Mouse (Mus musculus): ENCODE data around the gene Pabpc1l. TPM values are rescaled to one million over a fixed set of nuclear protein-coding genes. Genes with fewer than 3 reads are reported as not detected.

Pabpc1l gene
- total and polyA plus RNA-seq, 3 experiments = 0.47 to 0.96 (median 0.76) TPM

GRCm38 (mm10) chr2:164098603-164099250 lies 73.5 kb downstream of the Pabpc1l start:
- DNase-seq (ENCODE audit: extremely low read depth) = no peak
- no peak overlapping the region for H3K4me2 ChIP-seq (ENCODE audit: insufficient read depth, low read depth, poor library complexity, severe bottlenecking)
- H3K4me3 ChIP-seq (replicated peaks in 1 of 3; ENCODE audit: low read depth in 2 of 3, low read length in 2 of 3, poor library complexity in 1 of 3) = no peak overlapping the region
- no peak overlapping the region for H3K27ac ChIP-seq (ENCODE audit: insufficient read depth, low read depth)
- dilution Hi-C loops (cut with MboI; ENCODE audit: extremely low pct_ligation_motif_present, extremely low pct_unique_long_range_greater_than_20kb, low sequenced_read_pairs) (no loop called here), in situ Hi-C loops (cut with MboI; ENCODE audit: low pct_ligation_motif_present, low pct_unique_long_range_greater_than_20kb, low sequenced_read_pairs) (no loop called here)
- no peaks in the 10 kb centered on the region for H3K9me3 ChIP-seq (replicated peaks; ENCODE audit: low read length)
- no peak overlapping the region for H3K9ac ChIP-seq (ENCODE audit: insufficient read depth, low read depth)
- H3K4me1 ChIP-seq (ENCODE audit: control insufficient read depth in 1 of 2, insufficient read depth in 2 of 2) = no peaks in the 10 kb centered on the region
- no peaks in the 10 kb centered on the region for H3K27me3 ChIP-seq (replicated peaks)
- peaks cover 64 to 85% of the 10 kb centered on the region in 2 experiments for H3K36me3 ChIP-seq (replicated peaks in 1 of 2; ENCODE audit: control insufficient read depth in 1 of 2, insufficient read depth in 1 of 2, low read length in 1 of 2)
- peaks cover 22% of the 10 kb centered on the region for H3K79me2 ChIP-seq (replicated peaks; ENCODE audit: control insufficient read depth, extremely low read depth, insufficient read depth, poor library complexity, severe bottlenecking)
- TF ChIP-seq CHD1 (IDR thresholded peaks at IDR 0.05; ENCODE audit: low read depth, low read length) = no peak
- TF ChIP-seq BHLHE40 (IDR thresholded peaks at IDR 0.05; ENCODE audit: low read depth, low read length) = no peak
- TF ChIP-seq TBP (conservative IDR thresholded peaks at IDR 0.05; ENCODE audit: low read depth, low read length) = no peak
- no peak for TF ChIP-seq ZNF384 (IDR thresholded peaks at IDR 0.05; ENCODE audit: low read depth, low read length)
- no peak for TF ChIP-seq KAT2A (IDR thresholded peaks at IDR 0.05; ENCODE audit: insufficient replicate concordance, low read length)
- no peak for TF ChIP-seq MAZ (IDR thresholded peaks at IDR 0.05; ENCODE audit: low read depth, low read length)
- no peak for TF ChIP-seq POLR2A (IDR thresholded peaks at IDR 0.05; ENCODE audit: low read depth, low read length)
- TF ChIP-seq ZC3H11A (IDR thresholded peaks at IDR 0.05; ENCODE audit: low read depth, low read length) = no peak
- no peak for TF ChIP-seq USF2 (conservative IDR thresholded peaks at IDR 0.05; ENCODE audit: low read depth, low read length)
- TF ChIP-seq UBTF (IDR thresholded peaks at IDR 0.05; ENCODE audit: low read depth, low read length) = no peak
- TF ChIP-seq EP300 (IDR thresholded peaks at IDR 0.05; ENCODE audit: low read length) = no peak
- no peak for TF ChIP-seq MXI1 (IDR thresholded peaks at IDR 0.05; ENCODE audit: low read depth, low read length)
- no peak for TF ChIP-seq MAX (IDR thresholded peaks at IDR 0.05; ENCODE audit: low read length)
- TF ChIP-seq HCFC1 (IDR thresholded peaks at IDR 0.05; ENCODE audit: low read depth, low read length) = no peak

Other genes starting within 250 kb of the Pabpc1l start
- gene Ccn5, start 204.6 kb upstream of the Pabpc1l start, total RNA-seq (2012; rRNA removed) = 0.13 TPM in 1 of 2 replicates, not detected in the other
- not detected in 2 replicates for gene Ccn5, start 204.6 kb upstream of the Pabpc1l start, total RNA-seq (2014; rRNA removed)
- not detected in 2 replicates for gene Ccn5, start 204.6 kb upstream of the Pabpc1l start, polyA plus RNA-seq (2012; ENCODE audit: insufficient read length, low read depth)
- gene Kcnk15, start 171.8 kb upstream of the Pabpc1l start, total RNA-seq (2012; rRNA removed) = not detected in 2 replicates
- gene Kcnk15, start 171.8 kb upstream of the Pabpc1l start, total RNA-seq (2014; rRNA removed) = not detected in 2 replicates
- gene Kcnk15, start 171.8 kb upstream of the Pabpc1l start, polyA plus RNA-seq (2012; ENCODE audit: insufficient read length, low read depth) = not detected in 2 replicates
- not detected in 2 replicates for gene Rims4, start 106.8 kb upstream of the Pabpc1l start, total RNA-seq (2012; rRNA removed)
- gene Rims4, start 106.8 kb upstream of the Pabpc1l start, total RNA-seq (2014; rRNA removed) = not detected in 2 replicates
- not detected in 2 replicates for gene Rims4, start 106.8 kb upstream of the Pabpc1l start, polyA plus RNA-seq (2012; ENCODE audit: insufficient read length, low read depth)
- gene Ywhab, start 30.5 kb upstream of the Pabpc1l start, total RNA-seq (2012; rRNA removed) = 41.6 and 51.7 TPM in 2 replicates
- gene Ywhab, start 30.5 kb upstream of the Pabpc1l start, total RNA-seq (2014; rRNA removed) = 57.1 and 59.8 TPM in 2 replicates
- 157 and 159 TPM in 2 replicates for gene Ywhab, start 30.5 kb upstream of the Pabpc1l start, polyA plus RNA-seq (2012; ENCODE audit: insufficient read length, low read depth)
- 53.1 and 64.4 TPM in 2 replicates for gene Stk4, start 44.9 kb downstream of the Pabpc1l start, total RNA-seq (2012; rRNA removed)
- 50.9 and 51.4 TPM in 2 replicates for gene Stk4, start 44.9 kb downstream of the Pabpc1l start, total RNA-seq (2014; rRNA removed)
- 77.5 and 78.3 TPM in 2 replicates for gene Stk4, start 44.9 kb downstream of the Pabpc1l start, polyA plus RNA-seq (2012; ENCODE audit: insufficient read length, low read depth)
- 26.8 and 30.0 TPM in 2 replicates for gene Tomm34, start 45.7 kb downstream of the Pabpc1l start, total RNA-seq (2012; rRNA removed)
- 25.6 and 26.5 TPM in 2 replicates for gene Tomm34, start 45.7 kb downstream of the Pabpc1l start, total RNA-seq (2014; rRNA removed)
- 38.3 and 40.7 TPM in 2 replicates for gene Tomm34, start 45.7 kb downstream of the Pabpc1l start, polyA plus RNA-seq (2012; ENCODE audit: insufficient read length, low read depth)
- 0.34 and 0.42 TPM in 2 replicates for gene Kcns1, start 145.7 kb downstream of the Pabpc1l start, total RNA-seq (2012; rRNA removed)
- gene Kcns1, start 145.7 kb downstream of the Pabpc1l start, total RNA-seq (2014; rRNA removed) = not detected in 2 replicates
- gene Kcns1, start 145.7 kb downstream of the Pabpc1l start, polyA plus RNA-seq (2012; ENCODE audit: insufficient read length, low read depth) = 0.11 TPM in 1 of 2 replicates, not detected in the other
- not detected in 2 replicates for gene Wfdc5, start 157.3 kb downstream of the Pabpc1l start, total RNA-seq (2012; rRNA removed)
- gene Wfdc5, start 157.3 kb downstream of the Pabpc1l start, total RNA-seq (2014; rRNA removed) = not detected in 2 replicates
- not detected in 2 replicates for gene Wfdc5, start 157.3 kb downstream of the Pabpc1l start, polyA plus RNA-seq (2012; ENCODE audit: insufficient read length, low read depth)
- gene Wfdc12, start 165.2 kb downstream of the Pabpc1l start, total RNA-seq (2012; rRNA removed) = not detected in 2 replicates
- gene Wfdc12, start 165.2 kb downstream of the Pabpc1l start, total RNA-seq (2014; rRNA removed) = not detected in 2 replicates
- not detected in 2 replicates for gene Wfdc12, start 165.2 kb downstream of the Pabpc1l start, polyA plus RNA-seq (2012; ENCODE audit: insufficient read length, low read depth)
- gene Wfdc15a, start 174.7 kb downstream of the Pabpc1l start, total RNA-seq (2012; rRNA removed) = not detected in 2 replicates
- gene Wfdc15a, start 174.7 kb downstream of the Pabpc1l start, total RNA-seq (2014; rRNA removed) = not detected in 2 replicates
- gene Wfdc15a, start 174.7 kb downstream of the Pabpc1l start, polyA plus RNA-seq (2012; ENCODE audit: insufficient read length, low read depth) = not detected in 2 replicates
- gene Wfdc15b, start 196.2 kb downstream of the Pabpc1l start, total RNA-seq (2012; rRNA removed) = not detected in 2 replicates
- not detected in 2 replicates for gene Wfdc15b, start 196.2 kb downstream of the Pabpc1l start, total RNA-seq (2014; rRNA removed)
- not detected in 2 replicates for gene Wfdc15b, start 196.2 kb downstream of the Pabpc1l start, polyA plus RNA-seq (2012; ENCODE audit: insufficient read length, low read depth)
- not detected in 2 replicates for gene Svs2, start 213.0 kb downstream of the Pabpc1l start, total RNA-seq (2012; rRNA removed)
- gene Svs2, start 213.0 kb downstream of the Pabpc1l start, total RNA-seq (2014; rRNA removed) = not detected in 2 replicates
- gene Svs2, start 213.0 kb downstream of the Pabpc1l start, polyA plus RNA-seq (2012; ENCODE audit: insufficient read length, low read depth) = not detected in 2 replicates
- gene Svs3b, start 231.2 kb downstream of the Pabpc1l start, total RNA-seq (2012; rRNA removed) = not detected in 2 replicates
- not detected in 2 replicates for gene Svs3b, start 231.2 kb downstream of the Pabpc1l start, total RNA-seq (2014; rRNA removed)
- not detected in 2 replicates for gene Svs3b, start 231.2 kb downstream of the Pabpc1l start, polyA plus RNA-seq (2012; ENCODE audit: insufficient read length, low read depth)

Measured in CH12.LX (cell line).